Mouse (Mus musculus): ENCODE data around the gene Dnm3.

Dnm3 gene

DNA sequence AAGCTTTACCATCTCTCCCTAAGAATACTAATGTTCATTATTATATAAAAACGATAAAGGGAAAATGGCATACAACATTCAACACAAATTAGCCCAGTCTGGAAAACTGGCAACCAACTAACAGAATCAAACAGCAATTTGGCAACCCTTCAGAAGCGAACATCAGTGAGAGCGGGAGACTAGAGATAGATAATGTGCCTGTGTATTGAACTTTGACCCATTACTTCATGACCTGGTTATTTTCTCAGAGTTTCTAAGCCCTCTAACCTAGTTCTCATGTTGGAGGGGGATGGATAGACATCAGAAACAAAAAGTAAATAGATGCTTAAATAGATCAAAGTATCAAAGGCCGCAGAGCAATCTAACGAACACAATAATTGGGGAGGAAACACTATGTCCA is 230.6 kb downstream of the Dnm3 start:
- no peak for DNase-seq (ENCODE audit: low spot score in 2 of 2)

DNA sequence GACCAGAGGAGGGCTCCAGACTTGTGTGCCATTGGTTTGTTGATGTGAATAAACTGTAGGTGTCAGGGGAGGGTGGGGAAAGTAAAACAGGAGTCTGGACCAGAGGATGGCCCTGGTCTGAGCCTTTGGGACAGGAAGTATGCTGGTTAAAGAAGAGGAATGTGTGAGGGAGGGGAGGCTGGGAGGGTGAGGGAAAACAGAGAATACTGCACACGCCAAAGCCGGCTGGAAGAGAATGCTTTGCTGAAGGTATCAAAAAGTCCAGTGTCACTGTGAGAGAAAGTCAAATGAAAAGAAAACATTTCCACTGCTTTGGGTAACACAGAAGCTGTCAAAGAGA is 234.2 kb downstream of the Dnm3 start:
- no peak for DNase-seq (ENCODE audit: low spot score in 2 of 2)

DNA sequence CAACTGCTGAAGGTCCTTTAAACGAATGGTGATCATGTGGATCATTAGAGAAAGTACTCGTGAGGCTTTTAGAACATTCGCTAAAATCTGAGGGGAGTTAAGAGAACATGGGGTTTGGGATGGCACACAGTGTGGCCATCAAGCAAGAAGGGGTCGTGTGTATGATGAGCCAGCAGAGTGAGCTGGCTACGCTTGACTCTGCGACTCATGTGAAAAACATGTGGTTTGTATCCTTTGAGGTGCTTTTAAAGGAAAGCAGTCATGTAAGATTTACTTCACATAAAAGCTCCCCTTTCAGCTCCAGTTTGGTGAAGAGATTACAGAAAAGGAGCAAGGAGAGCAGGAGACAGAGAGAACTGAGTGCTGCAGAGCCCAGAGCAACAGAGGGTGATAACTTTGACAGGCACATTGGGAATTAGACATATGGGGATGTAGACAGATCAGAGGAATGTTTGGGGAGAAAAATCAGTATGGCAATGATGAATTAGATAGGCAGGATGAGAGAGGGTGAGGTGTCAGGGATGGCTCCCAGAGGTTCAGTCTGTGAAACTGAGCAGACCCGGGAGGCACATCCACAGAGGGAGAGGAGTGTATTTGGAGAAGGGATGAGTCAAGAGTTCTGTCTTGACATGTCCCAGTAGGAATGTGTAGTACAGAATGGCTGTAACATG is 234.7 kb downstream of the Dnm3 start:
- DNase-seq (ENCODE audit: low spot score in 2 of 2): no peak

DNA sequence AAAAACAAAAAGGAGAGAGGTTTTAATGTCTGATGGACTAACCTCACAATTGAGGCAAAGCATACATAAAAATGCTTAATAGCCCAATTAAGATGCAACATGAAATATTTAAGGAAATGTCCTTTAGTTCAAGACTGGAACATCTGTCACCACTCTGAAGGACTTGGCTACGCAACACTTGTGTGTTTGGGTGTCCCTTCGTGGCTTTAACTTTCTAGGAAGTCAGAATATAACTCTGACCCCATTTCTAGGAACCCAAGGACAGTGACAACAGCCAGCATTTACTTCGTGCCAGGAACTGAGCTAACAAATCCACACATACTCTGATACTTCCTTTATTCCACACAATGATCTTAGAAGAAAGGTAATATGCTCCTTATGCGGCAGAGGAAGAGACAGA is 237.1 kb downstream of the Dnm3 start:
- no peak for DNase-seq (ENCODE audit: low spot score in 2 of 2)

DNA sequence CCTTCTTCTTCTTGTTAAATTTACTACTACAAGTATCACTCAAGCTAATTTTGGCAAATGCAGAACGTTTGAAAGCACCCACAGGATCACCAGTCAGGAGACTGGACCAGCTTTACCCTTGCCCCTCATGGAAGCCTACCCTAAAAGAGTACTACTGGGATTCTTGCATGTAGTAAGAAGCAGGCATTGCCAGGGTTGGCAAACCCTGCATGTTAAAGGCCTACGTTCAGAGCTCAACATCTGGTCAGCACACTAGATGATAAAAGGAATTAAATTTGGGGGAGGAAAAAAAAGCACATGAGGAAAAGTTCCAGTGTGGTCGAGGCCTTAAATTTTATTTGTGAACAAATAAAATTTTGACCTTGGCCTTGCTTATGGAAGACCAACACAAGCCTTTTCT is 239.2 kb downstream of the Dnm3 start:
- DNase-seq (ENCODE audit: low spot score in 2 of 2): no peak

DNA sequence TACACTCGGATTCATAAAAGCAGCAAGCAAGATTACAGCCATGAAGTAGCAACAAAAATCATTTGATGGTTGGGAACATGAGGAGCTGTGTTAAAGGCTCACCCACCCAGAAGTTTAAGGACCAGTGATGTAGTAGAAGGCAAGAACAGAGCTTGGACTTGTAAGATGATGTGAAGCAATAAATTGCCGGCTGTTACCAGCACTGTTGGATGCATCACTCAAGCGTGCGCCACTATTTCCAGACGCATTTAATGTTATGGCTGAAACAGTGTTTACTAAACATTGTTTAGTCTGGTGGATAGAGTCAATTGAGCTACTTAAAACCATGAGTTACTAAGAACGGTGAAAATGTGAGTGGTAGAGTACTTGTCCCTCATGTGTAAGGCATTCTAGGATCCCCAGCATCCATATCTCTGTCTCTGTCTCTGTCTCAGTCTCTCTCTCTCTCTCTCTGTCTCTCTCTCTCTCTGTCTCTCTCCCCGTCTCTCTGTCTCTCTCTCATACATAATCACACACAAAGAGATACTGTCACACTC is 241.1 kb downstream of the Dnm3 start:
- no peak for DNase-seq (ENCODE audit: low spot score in 2 of 2)

DNA sequence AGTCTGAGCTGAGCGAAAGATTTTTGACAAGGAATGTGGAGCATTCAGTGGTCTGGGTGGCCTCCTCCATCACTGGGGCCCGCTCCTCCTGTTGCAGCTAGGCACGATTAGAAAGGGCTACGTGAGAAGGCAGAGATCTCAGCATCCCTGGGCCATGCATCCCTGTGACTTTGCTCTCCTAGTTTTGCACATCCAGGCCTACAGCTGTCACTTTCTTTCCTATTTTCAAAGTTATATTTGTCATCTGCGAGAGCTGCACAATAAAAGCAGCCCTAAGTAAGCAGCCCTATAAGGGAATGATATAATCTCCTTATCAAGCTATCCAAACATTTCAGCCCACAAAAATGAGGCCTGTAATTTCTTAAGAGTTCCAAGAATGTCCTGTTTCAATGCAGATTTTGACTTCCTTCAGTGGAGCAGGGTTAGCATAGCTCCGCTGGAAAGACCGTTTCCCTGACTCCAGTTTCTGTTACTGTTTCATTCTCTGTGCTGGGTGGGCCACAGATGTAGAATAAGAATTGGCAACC is 252.2 kb downstream of the Dnm3 start:
- DNase-seq (ENCODE audit: low spot score in 2 of 2): no peak

DNA sequence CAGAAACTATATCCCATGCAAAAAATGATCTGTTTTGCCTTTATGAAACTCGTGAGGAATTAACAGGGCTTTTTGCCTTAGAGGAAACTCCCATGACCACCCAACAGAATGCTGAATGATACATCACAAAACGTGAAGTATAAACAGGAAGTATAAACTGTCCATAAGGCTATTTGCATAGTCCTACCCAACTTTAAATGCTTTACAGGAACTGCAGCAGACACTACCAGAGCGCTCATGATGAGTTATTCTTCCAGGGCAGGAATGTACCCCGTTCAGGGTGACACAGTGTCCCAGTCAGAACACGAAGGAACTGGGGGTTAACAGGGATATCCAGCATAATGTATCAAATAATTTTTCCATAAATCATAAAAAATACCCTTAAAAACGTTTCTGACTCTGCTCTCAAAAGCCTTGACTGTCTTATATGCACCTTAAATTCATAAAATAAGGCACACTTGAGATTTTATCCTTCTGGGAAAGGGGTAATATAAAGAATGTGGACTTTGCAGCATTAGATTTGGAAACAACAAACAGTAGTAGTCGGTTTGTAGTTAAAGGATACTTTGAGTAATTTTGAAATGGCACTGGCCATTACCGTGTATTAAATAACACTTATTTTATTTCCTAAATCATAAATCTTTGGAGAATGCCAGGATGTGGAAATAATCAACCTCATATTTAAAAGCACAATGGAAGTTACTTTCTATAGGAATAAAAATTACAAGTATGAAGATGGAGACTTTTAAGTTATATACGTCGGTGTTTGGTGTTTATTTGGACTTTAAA is 252.8 kb downstream of the Dnm3 start:
- no peak for DNase-seq (ENCODE audit: low spot score in 2 of 2)

DNA sequence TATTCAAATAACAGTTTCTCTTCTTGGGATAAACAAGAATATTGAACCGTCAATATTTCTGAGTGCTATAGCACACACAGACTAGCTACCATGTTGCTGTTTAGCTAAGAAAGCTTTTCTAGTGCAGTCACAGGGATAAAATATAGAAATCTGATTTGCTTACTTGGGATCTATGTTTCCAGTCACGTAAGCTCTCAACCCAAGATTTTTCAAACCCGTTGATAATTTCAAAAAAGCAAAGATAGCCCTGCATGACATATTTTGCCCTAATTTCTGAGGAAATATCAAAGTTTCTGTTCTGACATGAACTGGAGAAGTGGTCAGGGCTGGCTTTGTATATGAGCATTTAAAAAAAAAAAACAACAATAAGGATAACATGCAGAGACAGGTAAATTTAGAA is 253.8 kb downstream of the Dnm3 start:
- no peak for DNase-seq (ENCODE audit: low spot score in 2 of 2)

DNA sequence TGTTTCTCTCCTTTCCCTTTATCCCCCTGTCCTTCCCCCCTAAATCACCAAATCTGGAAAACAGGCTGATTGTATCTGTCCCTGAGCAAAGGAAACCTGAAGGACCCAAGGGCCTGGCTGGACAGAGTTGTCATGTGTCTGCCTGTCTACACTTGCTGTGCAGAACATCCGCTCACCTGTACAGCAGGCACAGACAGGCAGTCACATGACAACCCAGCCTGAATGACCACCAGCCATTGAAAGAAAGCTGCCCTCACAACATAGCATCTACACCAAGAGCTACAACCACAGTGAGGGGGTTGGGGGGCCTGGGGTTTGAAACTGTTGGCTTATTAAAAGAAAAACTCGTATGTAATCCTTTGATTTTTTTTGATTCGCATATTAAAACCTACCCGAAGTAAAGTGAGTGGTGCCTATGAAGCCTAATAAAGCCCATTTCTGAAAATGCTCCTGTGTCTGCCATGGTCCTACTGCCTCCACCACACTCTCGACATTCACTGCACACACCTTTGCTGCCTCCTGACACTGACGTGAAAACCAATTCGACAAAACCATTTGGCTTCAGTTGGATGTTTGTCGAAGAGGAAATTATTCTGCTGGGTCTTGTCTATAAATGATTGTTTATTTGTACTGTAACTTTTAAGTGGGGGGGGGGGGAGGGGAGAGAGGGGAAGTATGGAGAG is 254.4 kb downstream of the Dnm3 start:
- no peak for DNase-seq (ENCODE audit: low spot score in 2 of 2)

DNA sequence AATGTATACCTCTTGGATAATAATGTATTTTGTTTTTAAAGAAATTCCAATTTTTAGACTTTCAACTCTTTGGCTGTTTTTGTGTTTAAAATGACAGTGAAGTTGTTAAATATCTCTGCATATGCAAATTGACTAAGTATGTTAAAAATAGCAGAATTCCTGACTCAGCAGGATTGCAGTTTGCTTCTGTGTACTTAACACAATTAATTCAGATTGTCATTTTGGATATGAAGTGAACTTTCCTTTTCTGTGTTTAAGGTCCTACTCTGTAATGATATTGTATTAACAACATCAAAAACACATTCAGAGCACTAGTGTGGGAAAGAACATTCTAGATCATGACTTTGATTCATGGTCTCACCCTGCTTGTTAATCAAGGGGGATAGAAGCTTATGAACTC is 255.5 kb downstream of the Dnm3 start:
- DNase-seq (ENCODE audit: low spot score in 2 of 2): no peak

DNA sequence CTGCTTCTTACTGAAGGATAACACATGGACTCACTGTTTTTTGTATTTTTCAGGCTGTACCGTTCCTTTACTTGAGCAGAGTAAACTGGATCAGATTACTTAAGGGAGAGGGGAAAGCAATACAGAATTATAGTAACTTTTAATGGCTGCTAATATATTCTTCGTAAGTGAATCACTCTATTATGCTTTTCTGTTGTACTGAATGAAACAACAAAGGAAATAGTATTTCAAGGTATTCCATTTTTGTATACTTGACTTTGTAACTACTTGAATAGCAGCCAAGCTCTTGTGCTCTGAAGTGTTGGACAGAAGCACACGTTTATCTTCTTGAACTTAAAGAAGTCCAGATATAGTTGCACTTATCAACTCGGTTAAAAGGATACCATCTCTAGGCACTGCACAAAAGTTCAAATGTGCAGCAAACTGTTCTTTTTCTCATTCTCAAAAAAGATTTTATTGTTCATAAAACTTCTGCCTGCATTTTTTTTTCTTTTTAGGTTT is 256.0 kb downstream of the Dnm3 start:
- no peak for DNase-seq (ENCODE audit: low spot score in 2 of 2)

DNA sequence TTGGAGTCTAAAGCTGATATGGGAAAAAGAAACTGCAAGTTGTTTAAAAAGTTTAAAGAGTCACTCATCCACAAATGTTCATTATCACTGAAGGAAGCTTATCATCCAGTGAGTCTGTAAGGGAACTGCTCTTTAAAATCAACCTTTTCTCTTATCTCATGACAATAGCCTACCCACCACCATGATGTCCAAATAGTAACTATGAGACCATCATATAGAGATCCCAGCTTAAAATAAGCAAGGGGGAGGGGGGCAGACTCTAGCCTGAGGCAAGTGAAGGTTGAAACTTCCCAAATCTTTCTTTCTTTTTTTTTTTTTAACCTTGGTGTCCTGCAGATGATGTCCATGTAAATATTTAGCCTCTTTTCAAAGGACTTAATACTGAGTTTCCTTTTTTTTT is 256.9 kb downstream of the Dnm3 start:
- no peak for DNase-seq (ENCODE audit: low spot score in 2 of 2)

DNA sequence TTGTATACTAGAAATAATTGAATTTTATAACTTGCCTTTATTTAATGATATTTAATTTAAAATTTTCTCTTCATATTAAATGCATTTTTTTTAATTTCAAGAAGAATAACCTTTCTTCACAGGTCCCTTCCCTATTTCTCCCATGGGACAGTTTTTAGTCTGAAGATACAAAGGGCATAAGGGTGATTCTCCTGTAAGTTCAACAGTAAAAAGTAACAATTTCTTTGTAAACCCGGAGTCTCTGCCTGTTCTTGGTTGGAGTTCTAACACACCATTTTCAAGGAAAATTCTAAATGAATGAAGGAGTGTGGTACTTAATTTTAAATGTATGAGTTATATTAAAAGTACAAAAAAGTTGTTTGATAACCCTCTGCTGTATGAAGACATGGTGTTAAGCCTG is 258.1 kb downstream of the Dnm3 start:
- DNase-seq (ENCODE audit: low spot score in 2 of 2): no peak

DNA sequence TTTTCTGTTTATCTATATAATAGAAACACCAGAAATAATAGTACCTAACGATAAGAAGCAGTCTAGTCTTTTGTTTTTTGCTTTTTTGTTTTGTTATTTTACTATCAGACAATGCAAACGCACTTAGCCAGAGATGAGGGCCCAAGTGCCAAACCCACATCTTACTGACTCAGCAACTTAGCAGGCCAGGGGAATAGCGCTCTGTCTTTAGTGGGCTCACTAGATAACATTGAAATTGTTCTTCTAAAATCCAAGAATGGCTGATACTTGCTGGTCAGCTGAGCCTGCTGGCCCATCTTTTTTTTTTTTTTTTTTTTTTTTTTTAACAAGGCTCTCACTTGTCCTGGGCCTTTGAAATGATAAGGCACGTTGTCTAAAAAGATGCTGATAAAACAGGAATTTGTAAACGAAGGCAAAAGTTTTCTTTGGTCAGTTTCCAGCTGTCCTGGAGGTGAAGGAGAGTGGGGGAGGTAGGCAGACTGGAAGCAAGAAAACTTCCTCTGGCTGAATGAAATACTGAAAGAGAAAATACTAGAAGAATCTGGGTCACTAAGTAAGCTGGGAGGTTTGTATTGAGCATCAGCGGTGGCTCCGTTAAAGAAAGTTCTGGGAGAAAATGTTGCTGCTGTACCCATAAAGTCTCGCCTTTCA is 259.2 kb downstream of the Dnm3 start:
- DNase-seq (ENCODE audit: low spot score in 2 of 2): no peak

DNA sequence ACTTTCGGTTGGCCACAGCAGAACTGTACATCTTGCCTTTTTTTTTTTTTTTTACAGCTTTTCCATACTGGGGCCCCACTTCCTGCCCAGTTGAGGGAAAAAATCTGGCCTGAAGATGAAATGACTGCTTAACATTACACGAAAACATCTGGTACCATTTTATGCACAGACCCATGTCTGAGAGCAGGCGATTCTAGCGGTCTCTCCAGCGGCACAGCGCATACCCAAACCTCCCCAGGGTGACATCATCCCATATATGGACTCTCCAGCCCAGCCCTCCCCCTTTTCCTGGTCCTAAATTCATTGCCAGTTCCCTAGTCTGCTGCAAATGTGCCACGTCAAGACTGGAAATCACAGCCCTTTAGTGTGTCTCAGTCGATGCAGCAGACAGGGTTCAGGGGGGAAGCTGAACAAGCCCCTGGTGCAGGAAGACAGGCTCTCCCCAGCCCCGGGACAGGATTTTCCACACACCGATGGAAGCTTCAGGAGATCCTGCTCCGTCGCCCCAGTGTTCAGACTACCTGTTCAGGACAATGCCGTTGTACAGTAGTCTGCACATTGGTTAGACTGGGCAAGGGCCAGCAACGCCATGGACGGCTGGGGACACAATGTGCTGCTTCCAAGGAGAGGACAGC is 260.4 kb downstream of the Dnm3 start:
- peak in 1 of 2 experiments; percentile 16 for DNase-seq (ENCODE audit: low spot score in 2 of 2)

DNA sequence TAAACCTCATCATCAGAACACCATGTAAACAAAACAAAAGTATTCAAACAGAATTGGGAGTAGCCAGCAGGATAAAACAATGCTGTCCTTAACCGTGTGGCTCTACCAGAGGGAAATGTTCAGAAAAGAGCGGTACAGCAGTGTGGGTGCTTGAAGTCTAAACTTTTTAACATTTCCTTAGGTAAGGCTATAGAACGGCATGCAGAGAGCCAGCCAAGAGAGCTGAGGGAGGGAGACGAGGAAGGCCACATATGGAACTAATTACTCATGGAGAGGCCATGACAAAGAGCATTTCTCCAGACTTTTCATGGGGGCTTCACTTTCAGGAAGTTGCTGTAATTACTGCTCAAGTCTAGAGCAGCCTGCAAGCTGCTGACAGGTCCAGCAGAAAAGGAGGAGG is 261.2 kb downstream of the Dnm3 start:
- DNase-seq (ENCODE audit: low spot score in 2 of 2): no peak

DNA sequence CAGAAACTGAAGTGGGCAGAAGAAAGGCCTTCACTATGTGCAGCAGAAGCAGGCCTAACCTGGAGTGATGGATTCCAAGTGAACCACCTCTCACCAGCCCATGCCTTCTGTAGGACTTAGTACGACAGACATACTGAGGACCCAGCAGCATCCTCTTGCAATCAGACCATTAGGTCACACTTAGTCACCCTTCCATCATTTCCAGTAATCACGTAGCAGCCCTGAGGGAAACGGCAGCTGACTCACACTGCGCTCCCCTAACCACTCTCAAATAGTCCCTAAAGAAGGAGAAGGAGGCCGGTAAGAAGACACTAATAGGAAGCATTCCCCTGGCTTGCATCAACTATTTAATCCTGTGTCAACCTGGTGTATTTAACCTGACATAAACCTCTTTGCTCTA is 262.1 kb downstream of the Dnm3 start:
- no peak for DNase-seq (ENCODE audit: low spot score in 2 of 2)

DNA sequence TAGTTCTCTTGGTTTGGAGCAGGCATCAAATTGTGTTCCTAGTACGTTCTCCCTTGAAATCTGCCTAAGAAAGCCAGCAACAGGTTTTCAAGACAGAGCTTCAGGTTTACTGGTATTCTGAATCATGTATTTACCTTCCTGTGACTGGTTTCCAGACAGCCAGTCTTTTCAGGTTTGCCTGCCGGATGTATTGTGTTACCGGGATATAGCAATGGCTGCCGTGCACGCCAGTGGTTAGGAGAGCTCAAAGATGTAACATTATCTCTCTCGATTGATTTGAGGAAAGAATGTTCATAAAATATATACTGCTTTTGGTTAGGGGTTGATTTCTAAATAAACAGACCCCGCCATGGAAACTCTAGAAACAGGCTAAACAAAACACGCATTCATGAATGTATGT is 264.8 kb downstream of the Dnm3 start:
- no peak for DNase-seq (ENCODE audit: low spot score in 2 of 2)

DNA sequence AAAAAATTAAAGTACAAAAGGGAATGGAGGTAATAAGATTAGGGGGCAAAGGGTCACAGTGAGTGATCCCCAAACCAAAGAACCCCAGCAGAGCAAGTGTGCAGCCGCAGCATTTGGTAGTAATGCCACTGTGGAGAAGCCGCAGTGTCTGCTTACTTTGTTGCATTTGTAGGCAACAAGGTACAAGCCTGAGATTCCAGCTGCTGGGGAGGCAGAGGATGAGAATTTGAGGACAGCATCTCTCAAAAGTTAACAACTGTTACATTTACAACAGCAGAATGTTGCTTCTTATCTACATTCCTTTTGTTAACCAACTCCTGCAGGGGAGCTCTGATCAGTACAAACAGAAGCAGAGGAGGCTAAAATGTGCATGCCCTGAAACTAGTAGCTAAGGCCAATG is 267.3 kb downstream of the Dnm3 start:
- no peak for DNase-seq (ENCODE audit: low spot score in 2 of 2)

DNA sequence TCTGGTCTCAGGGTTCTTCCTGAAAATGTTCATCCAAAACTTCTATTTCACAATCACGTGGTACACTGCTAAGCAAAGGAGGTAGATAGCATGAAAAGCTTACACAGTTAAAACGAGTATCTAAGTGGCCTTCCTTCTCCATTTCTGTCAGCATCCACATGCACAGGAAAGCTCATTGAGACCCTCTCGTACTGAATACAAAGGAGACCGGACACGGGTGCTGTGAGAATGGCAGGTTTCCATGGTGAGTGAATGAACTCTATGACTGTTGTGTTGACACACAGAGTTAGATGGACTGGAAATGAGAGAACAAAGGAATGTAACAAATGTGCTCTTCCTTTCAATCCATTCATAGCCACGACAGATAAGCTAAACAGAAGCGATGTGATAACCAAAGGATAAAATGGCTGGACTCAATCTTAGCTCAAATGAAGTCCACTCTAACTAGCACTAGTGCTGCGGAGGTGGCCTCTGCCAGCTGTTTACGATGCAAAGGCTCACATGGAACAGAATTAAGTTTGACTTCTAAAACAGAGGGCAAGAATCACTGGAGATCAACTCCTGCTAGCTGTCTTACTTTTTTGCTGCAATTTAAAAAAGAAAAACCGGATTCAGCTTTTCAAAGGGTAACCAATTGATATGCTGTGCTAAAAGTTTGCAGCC is 268.2 kb downstream of the Dnm3 start:
- no peak for DNase-seq (ENCODE audit: low spot score in 2 of 2)

All from spleen, postnatal 10 days (tissue).